Mouse (Mus musculus) cerebral cortex, adult 2 months (tissue): ENCODE results near the gene Dnase2b.

Experiments
- WGBS: fragments of 180-500 bp; shearing (Covaris S2); methylation state at CpG from one replicate; pipeline ENCODE4 v1.1.7; 2018; 5-methylcytosine and 5-hydroxymethylcytosine counted together

Gene Dnase2b

DNA sequence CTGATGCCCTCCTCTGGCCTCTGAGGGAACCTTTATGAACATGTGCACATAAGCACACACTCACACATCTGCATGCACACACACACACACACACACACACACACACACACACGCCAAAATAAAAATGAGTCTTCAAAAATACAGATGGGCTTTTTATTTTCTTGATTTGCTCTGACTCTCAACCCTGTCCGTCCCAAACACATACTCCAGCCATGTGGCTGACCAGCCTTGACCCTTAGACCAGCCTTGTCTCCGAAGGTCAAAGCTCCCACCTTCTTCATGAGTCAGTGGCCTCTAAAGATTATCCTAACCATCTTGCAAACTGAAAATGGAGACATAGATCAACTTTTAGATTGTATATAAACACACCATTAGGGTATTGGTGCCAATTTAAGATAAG, 45.8 kb downstream of the Dnase2b start:
- 96% methylated on average over 3 of the region's 3 CpGs for WGBS

GRCm38 (mm10) chr3:146567884-146568530, 47.4 kb downstream of the Dnase2b start:
- WGBS, result 48% methylated on average over 9 of the region's 9 CpGs

- WGBS, result 75% methylated on average over 7 of the region's 7 CpGs
These were observed 48.0 kb downstream of the Dnase2b start for GRCm38 (mm10) chr3:146567366-146567765.

DNA sequence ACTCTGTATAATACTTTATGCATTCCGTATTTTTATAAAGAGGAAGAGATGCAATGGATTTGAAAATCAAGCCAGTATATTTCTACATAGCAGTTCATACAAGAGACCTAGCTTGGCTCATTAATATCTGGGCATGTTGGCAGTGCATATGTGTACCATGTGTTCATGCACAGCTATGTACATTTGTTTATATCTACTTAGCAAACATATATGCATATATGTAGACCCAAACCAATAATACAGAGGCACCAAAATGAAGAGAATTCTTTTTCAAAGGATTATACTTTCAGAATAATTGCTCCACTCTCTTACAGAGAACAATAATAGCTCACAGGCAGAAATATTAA, 50.4 kb downstream of the Dnase2b start:
- WGBS, result 62% methylated on average over 1 of the region's 1 CpGs

- 13% methylated on average over 14 of the region's 14 CpGs for WGBS
These were observed 50.9 kb downstream of the Dnase2b start for GRCm38 (mm10) chr3:146564268-146565064.

- WGBS, result 94% methylated on average over 7 of the region's 7 CpGs
These were observed 52.5 kb downstream of the Dnase2b start for GRCm38 (mm10) chr3:146562936-146563335.

DNA sequence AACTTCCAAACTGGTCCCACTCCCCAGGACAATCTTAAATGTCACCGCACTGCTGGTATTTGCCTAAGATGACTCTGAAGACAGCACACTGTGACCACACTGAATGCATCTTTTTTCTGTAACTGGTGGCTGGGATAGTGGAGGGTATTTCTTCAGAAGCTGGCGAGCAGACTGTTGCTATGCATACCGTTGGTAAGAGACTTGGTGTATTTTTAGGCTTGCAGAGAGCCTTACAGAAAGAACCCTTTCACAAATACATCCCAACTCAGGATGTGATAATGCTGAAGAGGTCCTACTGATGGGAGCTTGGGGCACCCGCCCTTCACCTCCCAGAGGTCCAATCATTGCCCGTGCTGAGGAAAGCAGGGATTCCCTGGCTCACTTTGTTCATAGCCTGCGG, 57.9 kb downstream of the Dnase2b start:
- 45% methylated on average over 6 of the region's 6 CpGs for WGBS

GRCm38 (mm10) chr3:146556567-146556966, 58.8 kb downstream of the Dnase2b start:
- WGBS, result 78% methylated on average over 1 of the region's 1 CpGs

DNA sequence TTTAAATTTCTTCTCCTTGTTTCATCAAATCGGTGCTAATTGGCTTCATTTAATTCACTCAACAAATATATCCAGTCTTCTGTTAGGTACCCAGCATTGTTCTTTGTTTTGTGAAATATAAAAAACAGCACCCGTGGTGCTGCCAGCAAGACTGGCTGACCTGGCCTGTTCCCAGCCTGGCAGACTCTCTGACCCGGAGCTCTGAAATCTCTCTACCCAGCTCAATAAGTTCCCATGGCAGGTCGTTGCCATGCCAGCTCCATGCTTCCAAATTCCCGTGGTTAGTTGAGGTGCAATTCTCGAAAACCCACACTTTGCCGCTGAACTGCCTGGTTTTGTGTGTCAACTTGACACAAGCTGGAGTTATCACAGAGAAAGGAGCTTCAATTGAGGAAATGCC, 60.6 kb downstream of the Dnase2b start:
- 53% methylated on average over 7 of the region's 7 CpGs for WGBS

- WGBS, result 44% methylated on average over 1 of the region's 1 CpGs
These were observed 71.8 kb downstream of the Dnase2b start for GRCm38 (mm10) chr3:146543632-146544031.

- 81% methylated on average over 4 of the region's 4 CpGs for WGBS
These were observed 74.7 kb downstream of the Dnase2b start for GRCm38 (mm10) chr3:146540521-146541273.

DNA sequence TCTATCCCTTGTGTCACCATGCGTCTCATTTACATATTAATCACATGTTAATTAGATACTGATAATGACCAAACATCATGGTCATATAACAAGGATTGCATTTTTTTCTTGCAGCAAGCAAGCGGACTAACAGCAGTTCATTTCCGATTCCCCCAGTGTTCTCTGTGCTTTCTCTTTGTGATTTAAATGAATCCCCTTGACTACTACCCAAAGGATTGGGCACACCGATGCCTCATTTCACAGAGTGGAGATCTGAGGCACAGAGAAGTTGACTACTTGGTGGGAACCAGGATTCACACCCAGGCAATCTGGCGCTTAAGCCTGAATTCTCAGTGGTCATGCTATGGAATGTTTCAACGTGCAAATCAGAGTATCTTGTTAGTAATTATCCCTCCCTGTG, 80.4 kb downstream of the Dnase2b start:
- 66% methylated on average over 6 of the region's 6 CpGs for WGBS
